Mouse (Mus musculus): ENCODE data around the gene Eme1.

DNA sequence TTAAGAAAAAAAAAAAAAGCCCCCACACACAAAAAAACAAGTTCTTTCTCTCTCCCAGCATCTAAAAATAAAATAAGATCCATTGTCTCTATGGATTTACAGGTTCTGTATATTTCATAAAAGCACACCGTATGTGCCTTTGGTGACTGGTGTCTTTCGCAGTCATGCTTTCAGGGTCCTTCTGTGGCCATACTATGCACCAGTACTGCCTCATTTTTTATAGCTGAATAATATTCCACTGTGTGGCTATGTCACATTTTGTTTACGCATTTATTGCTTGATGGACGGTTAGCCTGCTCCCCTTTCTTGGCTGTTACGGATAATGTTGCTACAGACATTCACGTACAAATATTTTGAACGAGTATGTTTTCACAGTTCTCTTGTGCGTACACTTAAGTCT is 791 bp downstream of the Eme1 start:
- TF ChIP-seq POLR2A (IDR thresholded peaks at IDR 0.05; ENCODE audit: control insufficient read depth, extremely low read depth, insufficient read depth, low read length, poor library complexity): no peak
- TF ChIP-seq CTCF (IDR thresholded peaks at IDR 0.05; ENCODE audit: borderline replicate concordance, control insufficient read depth, extremely low read depth, insufficient read depth, low read length, poor library complexity): no peak
